ENCODE assay signal across 8 mouse cellular contexts in the genomic region with DNA sequence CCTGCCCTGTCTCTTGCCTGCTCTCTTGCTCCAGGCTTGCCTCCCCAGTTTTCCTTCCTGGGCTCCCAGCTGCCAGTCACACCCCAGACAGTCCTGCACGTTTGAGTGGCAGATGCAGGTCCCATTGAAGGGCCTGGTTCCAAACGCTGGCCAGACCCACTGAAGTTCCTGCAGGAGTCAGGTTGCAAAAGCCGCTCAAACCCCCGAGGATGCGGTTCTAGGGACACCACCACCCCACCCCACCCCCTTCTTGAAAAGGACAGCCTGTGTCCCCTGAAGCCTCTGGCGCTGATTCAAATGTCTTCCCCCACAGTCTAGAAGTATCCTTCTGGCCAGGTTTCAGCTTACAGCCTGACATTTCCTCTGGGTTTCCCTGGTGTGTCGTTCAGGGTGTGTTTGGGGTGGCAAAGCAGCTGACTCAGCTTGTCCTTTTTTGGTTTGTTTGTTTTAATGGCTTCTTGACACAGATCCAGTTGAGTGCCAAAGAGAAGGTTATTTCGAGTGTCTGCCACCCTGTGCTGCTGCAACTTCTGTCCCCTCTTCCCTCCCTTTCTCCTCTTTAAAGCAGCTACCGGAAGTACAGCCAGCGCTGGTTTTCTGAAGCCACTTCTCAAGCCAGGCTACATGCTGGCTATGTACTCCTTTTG.
A peak's percentile ranks its signal among the peaks of the same experiment; 100 is the strongest.
DNase-seq lines count a peak whose midpoint lies in the region; ATAC-seq and TF ChIP-seq lines count a peak whose summit lies in the region.

No protein-coding gene starts in this region.

- 0 out of 2 replicates have a peak overlapping the region, but pooled peaks have one; percentile 24 for H3K4me2 ChIP-seq in intestine, postnatal 0 days (replicated peaks; ENCODE audit: low read depth)
- H3K4me2 ChIP-seq in neural tube, embryonic 15.5 days: peak overlapping the region; percentile 30

- 22% methylated on average over 10 of the region's 10 CpGs for WGBS in intestine, postnatal 0 days
- WGBS in neural tube, embryonic 15.5 days: 13% methylated on average over 10 of the region's 10 CpGs

- H3K9ac ChIP-seq in intestine, postnatal 0 days (ENCODE audit: low read depth, low read length): peak overlapping the region; percentile 22; the same call in 1 of the 2 replicates
- H3K9ac ChIP-seq in neural tube, embryonic 15.5 days (replicated peaks): no peak overlapping the region

- no peak for ATAC-seq in intestine, postnatal 0 days
- ATAC-seq in neural tube, embryonic 15.5 days (ENCODE audit: low FRiP score): peak; percentile 31; the same call in 1 of the 2 replicates
- no peak for ATAC-seq in megakaryocyte, adult 5-6 weeks (ENCODE audit: poor library complexity, severe bottlenecking)

- TF ChIP-seq CTCF in intestine, postnatal 0 days (IDR thresholded peaks at IDR 0.05; ENCODE audit: low read depth): no peak

- H3K4me1 ChIP-seq in intestine, postnatal 0 days (replicated peaks; ENCODE audit: control insufficient read depth, insufficient read depth, low read length): no peaks in the 10 kb centered on the region
- peaks cover 9% of the 10 kb centered on the region for H3K4me1 ChIP-seq in neural tube, embryonic 15.5 days

- no peak overlapping the region for H3K4me3 ChIP-seq in intestine, postnatal 0 days (ENCODE audit: low read depth, low read length)
- H3K4me3 ChIP-seq in neural tube, embryonic 15.5 days (replicated peaks): no peak overlapping the region

- no peaks in the 10 kb centered on the region for H3K36me3 ChIP-seq in intestine, postnatal 0 days (ENCODE audit: control insufficient read depth, insufficient read depth)
- H3K36me3 ChIP-seq in neural tube, embryonic 15.5 days: no peaks in the 10 kb centered on the region

- H3K9me3 ChIP-seq in intestine, postnatal 0 days (ENCODE audit: control insufficient read depth): no peaks in the 10 kb centered on the region
- H3K9me3 ChIP-seq in neural tube, embryonic 15.5 days (replicated peaks): no peaks in the 10 kb centered on the region

- H3K27ac ChIP-seq in intestine, postnatal 0 days (ENCODE audit: low read depth, low read length): no peak overlapping the region
- no peak overlapping the region for H3K27ac ChIP-seq in neural tube, embryonic 15.5 days (replicated peaks)

- H3K27me3 ChIP-seq in intestine, postnatal 0 days (replicated peaks; ENCODE audit: control insufficient read depth, insufficient read depth, low read length): no peaks in the 10 kb centered on the region
- no peaks in the 10 kb centered on the region for H3K27me3 ChIP-seq in neural tube, embryonic 15.5 days (replicated peaks)

- intact Hi-C loops in heart, postnatal 25 days (cut with DNase I): loop anchor here (5.0 kb wide), 1 partner anchor 157 kb away; no protein-coding TSS in a partner anchor

- DNase-seq in heart, adult 11 months: peak; percentile 92
- no peak for DNase-seq in heart, postnatal 25 days (ENCODE audit: low spot score)
- peak; percentile 48 for DNase-seq in NIH3T3 (ENCODE audit: low read depth)
- DNase-seq in gastrocnemius, postnatal 25 days: peak; percentile 76
- DNase-seq in right cerebral cortex, postnatal 4 days: no peak

Comparison
In these comparisons a context has a peak if more than half of its experiments do, and no peak if none do; other contexts are left out.
1. DNase-seq: peak in heart, adult 11 months (single experiment), NIH3T3 (single experiment) and gastrocnemius, postnatal 25 days (single experiment); none in heart, postnatal 25 days (single experiment) and right cerebral cortex, postnatal 4 days (single experiment).